Mouse (Mus musculus): ENCODE data around the gene Cdca7l. TPM values are rescaled to one million over a fixed set of nuclear protein-coding genes. Genes with fewer than 3 reads are reported as not detected.

The Cdca7l gene
- polyA plus RNA-seq, 1 experiment from 2014 or later: 25.0 TPM

GRCm38 (mm10) chr12:117809327-117810017, 5.4 kb downstream of the Cdca7l start:
- Histone ChIP-seq H3K4me1 (replicated peaks) (peaks cover 4% of the 10 kb centered on the region; the same call in 1 of the 2 replicates), H3K9ac (no peak overlapping the region), H3K27ac (no peak overlapping the region), H3K4me2 (no peak overlapping the region), H3K36me3 (no peaks in the 10 kb centered on the region), H3K27me3 (peaks cover 9% of the 10 kb centered on the region; the same call in 1 of the 2 replicates), H3K4me3 (replicated peaks) (no peak overlapping the region), H3K9me3 (replicated peaks) (no peaks in the 10 kb centered on the region)
- ATAC-seq (ENCODE audit: low read depth) (no peak), DNase-seq (no peak)
- WGBS (ENCODE audit: insufficient replicate concordance): 58% methylated on average over 10 of the region's 10 CpGs

DNA sequence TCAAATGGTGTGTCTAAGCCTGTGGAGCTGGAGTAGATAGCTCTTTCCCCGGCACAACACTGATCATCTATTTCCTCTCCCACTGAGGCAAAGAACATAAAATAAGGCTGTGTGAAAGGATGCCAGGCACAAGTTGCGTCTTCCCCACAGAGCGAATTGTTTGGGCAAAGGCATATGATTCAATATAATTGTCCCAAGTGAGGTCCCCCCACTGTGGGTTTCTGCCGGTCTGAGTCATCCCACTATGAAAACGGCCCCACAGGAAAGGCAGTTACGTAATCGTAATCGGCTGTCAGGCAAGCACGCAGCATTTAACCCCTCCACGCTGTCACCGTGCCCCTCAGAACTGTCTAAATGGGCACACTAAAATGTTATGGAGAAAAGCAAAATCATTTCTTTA, 6.0 kb downstream of the Cdca7l start:
- Histone ChIP-seq H3K36me3 (no peaks in the 10 kb centered on the region), H3K27ac (no peak overlapping the region), H3K4me1 (replicated peaks) (peaks cover 4% of the 10 kb centered on the region; the same call in 1 of the 2 replicates), H3K27me3 (peaks cover 9% of the 10 kb centered on the region; the same call in 1 of the 2 replicates), H3K9ac (no peak overlapping the region), H3K9me3 (replicated peaks) (no peaks in the 10 kb centered on the region), H3K4me3 (replicated peaks) (no peak overlapping the region), H3K4me2 (no peak overlapping the region)
- DNase-seq (no peak), ATAC-seq (ENCODE audit: low read depth) (no peak)
- 11% methylated on average over 11 of the region's 11 CpGs for WGBS (ENCODE audit: insufficient replicate concordance)

DNA sequence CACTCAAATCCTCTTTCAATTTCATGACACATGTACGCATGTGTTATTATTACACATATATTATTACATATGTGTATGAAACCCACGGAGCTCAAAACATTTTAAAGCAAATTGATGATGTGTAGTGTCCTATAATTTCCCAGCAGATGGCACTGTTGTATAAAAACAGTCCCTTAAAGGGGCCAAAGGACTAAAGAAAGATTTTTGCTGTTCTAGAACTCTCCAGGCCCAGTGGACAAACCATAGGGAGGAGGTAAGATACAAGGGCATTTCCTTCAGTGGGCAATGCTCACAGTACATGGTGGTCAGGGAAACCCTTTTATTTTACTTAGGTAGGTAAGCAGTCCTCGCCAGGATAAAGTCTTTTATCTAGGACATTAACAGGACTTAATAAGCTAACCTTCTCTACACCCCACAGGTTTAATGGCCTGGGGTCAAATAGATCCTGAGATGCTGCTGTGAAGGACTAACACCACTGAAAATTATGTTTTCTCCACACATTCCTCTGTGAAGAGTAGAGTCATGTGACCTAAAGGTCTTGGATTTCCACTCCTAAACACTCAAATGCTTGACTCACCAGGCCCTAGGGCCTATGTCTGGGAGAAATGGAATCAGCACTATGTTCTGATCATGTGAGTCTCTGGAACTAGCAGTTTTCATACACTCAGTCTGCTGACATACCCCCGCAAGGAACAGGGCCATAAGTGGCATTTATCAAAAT, 16.2 kb downstream of the Cdca7l start:
- no peaks in the 10 kb centered on the region for H3K36me3 ChIP-seq
- DNase-seq: no peak
- H3K4me3 ChIP-seq (replicated peaks): no peak overlapping the region
- H3K27me3 ChIP-seq: no peaks in the 10 kb centered on the region
- H3K4me2 ChIP-seq: no peak overlapping the region
- H3K4me1 ChIP-seq (replicated peaks): no peaks in the 10 kb centered on the region
- H3K9me3 ChIP-seq (replicated peaks): no peaks in the 10 kb centered on the region
- no peak for ATAC-seq (ENCODE audit: low read depth)
- 37% methylated on average over 4 of the region's 4 CpGs for whole genome bisulfite sequencing (ENCODE audit: insufficient replicate concordance)
- no peak overlapping the region for H3K27ac ChIP-seq
- H3K9ac ChIP-seq: no peak overlapping the region

DNA sequence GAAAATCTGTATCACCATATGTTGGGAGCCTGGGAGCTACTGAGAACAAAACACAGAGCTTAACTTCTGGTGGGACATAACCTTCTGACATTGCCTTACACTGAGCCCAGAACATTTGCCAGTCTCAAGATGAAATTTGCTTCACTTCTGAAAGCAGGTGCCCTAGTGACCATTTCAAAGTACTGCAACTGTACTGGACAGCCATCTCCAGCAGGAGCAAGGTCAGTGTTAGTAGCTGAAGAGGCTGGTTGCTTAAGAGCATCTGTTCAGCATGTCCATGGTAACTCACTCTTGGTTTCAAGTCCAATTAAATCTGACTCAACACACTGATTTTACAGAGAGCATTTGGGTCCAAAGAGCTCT, 16.8 kb downstream of the Cdca7l start:
- Histone ChIP-seq H3K27ac (no peak overlapping the region), H3K27me3 (no peaks in the 10 kb centered on the region), H3K36me3 (no peaks in the 10 kb centered on the region), H3K9me3 (replicated peaks) (no peaks in the 10 kb centered on the region), H3K9ac (no peak overlapping the region), H3K4me1 (replicated peaks) (no peaks in the 10 kb centered on the region), H3K4me3 (replicated peaks) (no peak overlapping the region), H3K4me2 (no peak overlapping the region)
- ATAC-seq (ENCODE audit: low read depth) (no peak), DNase-seq (no peak)

- H3K36me3 ChIP-seq: no peaks in the 10 kb centered on the region
- H3K4me1 ChIP-seq (replicated peaks): no peaks in the 10 kb centered on the region
- 32% methylated on average over 1 of the region's 1 CpGs for WGBS (ENCODE audit: insufficient replicate concordance)
- no peak overlapping the region for H3K4me2 ChIP-seq
- H3K27ac ChIP-seq: no peak overlapping the region
- no peak overlapping the region for H3K4me3 ChIP-seq (replicated peaks)
- H3K9ac ChIP-seq: no peak overlapping the region
- ATAC-seq (ENCODE audit: low read depth): no peak
- H3K27me3 ChIP-seq: no peaks in the 10 kb centered on the region
- DNase-seq: no peak
- H3K9me3 ChIP-seq (replicated peaks): no peaks in the 10 kb centered on the region
Observed at GRCm38 (mm10) chr12:117821394-117821793, 17.3 kb downstream of the Cdca7l start.

DNA sequence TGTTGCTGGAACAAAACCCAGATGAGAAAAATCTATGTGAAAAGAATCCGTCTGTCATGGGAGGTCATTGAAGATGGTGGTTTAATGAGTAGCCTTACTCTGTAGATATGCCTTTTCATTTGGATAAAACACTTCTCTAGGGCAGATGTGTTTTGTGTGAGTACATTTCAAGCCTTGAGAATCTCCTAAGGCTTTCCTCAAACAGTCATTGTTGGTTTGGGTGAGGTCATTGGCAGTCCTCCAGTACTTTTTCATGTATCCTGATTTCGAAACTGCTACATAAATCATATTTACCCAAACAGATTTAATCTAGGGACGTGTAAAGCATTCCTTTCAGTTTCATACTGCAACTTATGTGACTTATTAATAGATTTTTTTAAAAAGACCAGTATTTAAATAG, 24.3 kb downstream of the Cdca7l start:
- no peak for DNase-seq
- WGBS (ENCODE audit: insufficient replicate concordance): 55% methylated on average over 3 of the region's 3 CpGs

DNA sequence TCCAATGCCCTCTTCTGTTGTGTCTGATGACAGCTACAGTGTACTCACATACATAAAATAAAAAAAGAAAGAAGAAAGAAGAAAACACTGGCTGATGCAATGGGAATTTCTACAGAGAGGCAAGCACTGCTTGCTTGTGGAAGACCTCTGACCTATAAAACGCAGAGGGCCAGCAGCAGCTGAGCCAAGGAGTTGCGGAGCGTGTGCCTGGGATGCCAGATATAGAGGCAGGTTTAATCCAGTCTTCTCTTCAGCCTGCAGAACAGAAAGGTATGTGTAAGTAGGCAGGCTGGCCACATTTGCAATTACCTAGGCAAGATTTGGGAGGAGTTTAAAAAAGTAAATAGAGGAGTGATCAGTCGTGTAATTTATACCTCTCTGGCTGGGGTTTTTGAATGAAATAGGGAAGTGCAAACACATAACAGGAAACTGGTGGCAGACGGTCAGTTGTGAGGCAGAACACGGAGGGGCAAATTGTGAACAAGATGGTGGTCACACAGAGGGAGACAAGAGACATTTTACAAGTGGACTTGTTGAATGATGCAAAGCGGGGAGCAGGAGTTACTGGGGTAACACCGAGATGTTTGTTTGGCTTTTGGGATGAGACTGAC, 27.4 kb downstream of the Cdca7l start:
- DNase-seq: no peak
- no peak overlapping the region for H3K4me3 ChIP-seq (replicated peaks)
- no peak overlapping the region for H3K9ac ChIP-seq
- 41% methylated on average over 8 of the region's 8 CpGs for WGBS (ENCODE audit: insufficient replicate concordance)
- no peak overlapping the region for H3K4me2 ChIP-seq
- no peaks in the 10 kb centered on the region for H3K36me3 ChIP-seq
- no peaks in the 10 kb centered on the region for H3K27me3 ChIP-seq
- ATAC-seq (ENCODE audit: low read depth): no peak
- H3K4me1 ChIP-seq (replicated peaks): no peaks in the 10 kb centered on the region
- H3K9me3 ChIP-seq (replicated peaks): no peaks in the 10 kb centered on the region
- H3K27ac ChIP-seq: no peak overlapping the region

More for the DNA sequence above, 24.3 kb downstream of the Cdca7l start:
- Histone ChIP-seq H3K4me2 (no peak overlapping the region), H3K9me3 (replicated peaks) (no peaks in the 10 kb centered on the region), H3K27me3 (no peaks in the 10 kb centered on the region), H3K27ac (no peak overlapping the region), H3K4me1 (replicated peaks) (no peaks in the 10 kb centered on the region), H3K4me3 (replicated peaks) (no peak overlapping the region), H3K36me3 (no peaks in the 10 kb centered on the region), H3K9ac (no peak overlapping the region)
- no peak for ATAC-seq (ENCODE audit: low read depth)

GRCm38 (mm10) chr12:117832190-117832589, 28.1 kb downstream of the Cdca7l start:
- no peak overlapping the region for H3K9ac ChIP-seq
- no peaks in the 10 kb centered on the region for H3K36me3 ChIP-seq
- H3K4me3 ChIP-seq (replicated peaks): no peak overlapping the region
- DNase-seq: no peak
- WGBS (ENCODE audit: insufficient replicate concordance): 41% methylated on average over 5 of the region's 5 CpGs
- H3K4me2 ChIP-seq: no peak overlapping the region
- H3K27me3 ChIP-seq: no peaks in the 10 kb centered on the region
- no peaks in the 10 kb centered on the region for H3K4me1 ChIP-seq (replicated peaks)
- H3K9me3 ChIP-seq (replicated peaks): no peaks in the 10 kb centered on the region
- ATAC-seq (ENCODE audit: low read depth): no peak
- no peak overlapping the region for H3K27ac ChIP-seq

- Histone ChIP-seq H3K9ac (no peak overlapping the region), H3K4me1 (replicated peaks) (no peaks in the 10 kb centered on the region), H3K9me3 (replicated peaks) (no peaks in the 10 kb centered on the region), H3K27me3 (no peaks in the 10 kb centered on the region), H3K27ac (no peak overlapping the region), H3K36me3 (no peaks in the 10 kb centered on the region), H3K4me2 (no peak overlapping the region), H3K4me3 (replicated peaks) (no peak overlapping the region)
- no peak for ATAC-seq (ENCODE audit: low read depth)
- no peak for DNase-seq
- 74% methylated on average over 2 of the region's 2 CpGs for WGBS (ENCODE audit: insufficient replicate concordance)
Observed at GRCm38 (mm10) chr12:117834652-117835051, 30.6 kb downstream of the Cdca7l start.

GRCm38 (mm10) chr12:117835371-117835770, 31.3 kb downstream of the Cdca7l start:
- no peaks in the 10 kb centered on the region for H3K27me3 ChIP-seq
- no peak overlapping the region for H3K4me2 ChIP-seq
- H3K9me3 ChIP-seq (replicated peaks): no peaks in the 10 kb centered on the region
- no peak overlapping the region for H3K4me3 ChIP-seq (replicated peaks)
- no peaks in the 10 kb centered on the region for H3K36me3 ChIP-seq
- no peak for ATAC-seq (ENCODE audit: low read depth)
- H3K9ac ChIP-seq: no peak overlapping the region
- no peak overlapping the region for H3K27ac ChIP-seq
- no peaks in the 10 kb centered on the region for H3K4me1 ChIP-seq (replicated peaks)
- no peak for DNase-seq
- WGBS (ENCODE audit: insufficient replicate concordance): 64% methylated on average over 10 of the region's 10 CpGs

DNA sequence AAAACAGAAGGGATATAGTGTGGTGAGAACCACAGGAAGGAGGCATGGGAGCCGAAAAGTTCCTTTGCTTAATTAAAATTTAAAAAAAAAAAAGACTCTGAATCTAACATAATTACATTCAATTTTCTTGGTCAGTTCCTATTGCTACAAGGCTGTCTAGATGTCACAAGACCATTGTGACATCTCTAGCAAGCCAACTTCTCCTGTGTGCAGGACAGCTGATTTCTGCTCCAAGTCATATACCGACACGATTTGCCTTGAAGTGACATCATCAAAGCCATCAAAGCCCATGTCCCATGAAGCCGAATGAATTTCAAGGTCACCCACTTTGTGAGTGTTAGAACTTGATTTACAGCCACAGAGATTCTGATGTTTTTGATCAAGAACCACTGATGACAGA, 33.3 kb downstream of the Cdca7l start:
- H3K36me3 ChIP-seq: no peaks in the 10 kb centered on the region
- no peaks in the 10 kb centered on the region for H3K4me1 ChIP-seq (replicated peaks)
- H3K9me3 ChIP-seq (replicated peaks): no peaks in the 10 kb centered on the region
- no peak overlapping the region for H3K4me2 ChIP-seq
- DNase-seq (no peak), ATAC-seq (ENCODE audit: low read depth) (no peak)
- H3K9ac ChIP-seq: no peak overlapping the region
- no peak overlapping the region for H3K4me3 ChIP-seq (replicated peaks)
- H3K27ac ChIP-seq: no peak overlapping the region
- 71% methylated on average over 4 of the region's 4 CpGs for WGBS (ENCODE audit: insufficient replicate concordance)
- no peaks in the 10 kb centered on the region for H3K27me3 ChIP-seq

Data from liver, embryonic 13.5 days (tissue).